Mouse (Mus musculus) embryo, embryonic 11 days (tissue): ENCODE measurements around the gene Klra1.
"Not testable (repeated sequence)": the region's sequence is repeated elsewhere in the genome, so short reads cannot be mapped to it uniquely, and the experiment has no call there.

Experiments used
- DNase-seq: peaks from one replicate; pipeline ENCODE4 v3.0.0-alpha.2; 2015

Klra1 gene

DNA sequence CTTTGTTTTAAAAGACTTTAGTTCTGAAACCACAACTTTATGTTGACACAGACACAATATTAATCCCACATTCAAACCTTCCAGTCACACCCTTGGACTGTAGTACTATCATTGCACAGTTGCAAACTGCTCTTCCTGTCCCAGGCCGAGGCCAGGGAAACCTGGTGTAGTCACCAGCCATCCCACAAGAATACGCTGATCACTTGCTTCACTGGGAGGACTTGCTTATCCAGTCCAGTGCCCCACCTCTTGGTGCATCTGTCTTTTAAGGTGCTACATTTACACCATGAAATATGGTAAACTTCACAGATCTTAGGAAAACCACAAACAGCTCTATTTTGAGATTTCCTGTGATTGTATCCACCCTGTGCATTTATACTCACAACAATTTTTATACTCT is at the start of gene Klra1:
Gene Klra1, minus strand, starts transcription at position 125 of the 400 bp plus-strand sequence.
- DNase-seq = no peak

DNA sequence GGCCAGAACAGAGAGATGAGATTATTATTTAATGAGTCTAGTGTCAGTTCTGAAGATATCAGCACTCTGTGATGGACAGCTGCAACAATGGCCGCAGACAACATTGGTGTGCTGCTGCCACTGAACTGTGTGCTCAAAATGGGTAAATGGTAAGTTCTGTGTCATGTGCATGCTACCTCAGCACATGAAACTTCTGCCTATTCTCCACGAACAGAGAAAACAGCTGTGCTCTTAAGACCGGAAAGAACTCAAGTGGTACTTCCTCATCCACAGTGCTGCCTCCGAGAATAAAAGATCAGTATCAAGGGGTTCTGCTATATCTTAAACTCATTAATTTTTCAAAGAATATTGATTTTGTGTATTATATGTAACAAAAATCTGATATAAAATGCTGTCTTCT is 42.8 kb upstream of the Klra1 start:
- no peak for DNase-seq

DNA sequence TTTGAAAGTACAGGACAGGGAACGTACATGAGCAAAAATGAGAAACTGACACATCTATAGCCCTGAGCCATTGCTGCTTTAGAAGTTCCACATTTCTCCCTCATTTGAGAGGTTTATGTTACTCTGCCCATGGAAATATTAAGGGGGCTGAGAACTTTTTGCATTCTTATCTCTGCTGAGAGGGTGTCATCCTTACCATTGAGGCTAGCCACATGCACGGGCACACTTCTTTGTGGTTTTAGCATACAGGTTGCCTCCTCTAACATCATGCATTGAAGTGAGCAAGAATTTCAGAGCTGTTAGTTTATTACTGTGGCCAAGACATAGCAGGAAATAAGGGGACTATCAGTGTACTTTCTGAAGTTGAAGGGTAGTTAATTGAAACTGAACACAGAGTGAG is 32.5 kb upstream of the Klra1 start:
- DNase-seq = no peak

DNA sequence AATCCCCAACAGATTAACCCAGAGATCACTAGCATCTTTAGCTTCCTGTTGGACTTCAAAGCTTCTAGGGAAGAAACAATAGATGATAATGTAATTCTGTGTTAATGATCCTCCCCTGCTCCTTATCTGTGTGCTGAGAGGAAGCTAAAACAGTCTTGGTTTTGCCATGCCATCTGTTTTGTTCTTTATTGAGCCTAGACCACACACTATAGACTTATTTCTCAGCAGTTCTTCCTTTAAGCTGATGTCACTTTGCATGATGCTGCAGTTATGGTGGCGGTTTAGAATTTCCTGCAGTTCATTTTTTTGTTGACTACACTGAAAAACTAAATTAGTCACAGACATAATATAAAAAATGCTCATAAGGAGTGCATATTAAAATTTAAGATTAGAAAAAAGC is 18.2 kb upstream of the Klra1 start:
- no peak for DNase-seq

DNA sequence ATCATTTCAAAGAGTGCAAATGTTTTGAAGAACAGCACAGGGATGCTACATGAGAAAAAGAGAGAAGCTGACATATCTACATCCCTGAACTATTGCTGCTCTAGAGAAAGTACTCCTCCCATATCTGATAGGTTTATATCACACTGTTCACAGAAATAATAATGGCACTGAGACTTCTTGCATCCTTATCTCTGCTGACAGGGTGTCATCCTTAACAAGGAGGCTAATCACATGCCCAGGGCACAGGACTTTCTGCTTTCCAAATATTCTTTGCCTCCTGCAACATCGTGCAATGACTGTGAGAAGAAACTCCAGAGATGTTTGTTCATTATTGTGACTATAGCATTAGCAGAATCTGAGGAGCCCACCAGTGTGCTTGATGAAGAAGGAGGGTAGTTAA is 871 bp downstream of the Klra1 start:
- no peak for DNase-seq

DNA sequence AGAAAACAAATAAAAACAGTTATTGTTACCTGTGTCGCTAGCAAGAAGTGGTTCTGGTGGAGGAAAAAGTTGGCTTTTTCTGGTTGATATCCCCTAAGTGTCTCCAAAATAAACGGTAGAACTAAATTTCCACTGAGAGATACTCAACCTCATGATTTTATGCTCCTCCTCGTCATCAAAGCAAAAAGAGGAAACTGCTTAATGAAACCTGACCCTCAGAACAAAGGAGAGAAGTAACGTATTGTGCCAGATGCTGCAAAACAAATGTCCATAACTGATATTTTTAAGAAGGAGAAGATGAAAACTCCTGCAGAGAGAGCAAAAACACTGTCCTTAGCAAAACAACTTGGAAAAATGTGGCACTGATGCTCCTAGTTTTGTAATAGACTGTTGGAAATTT is 4.3 kb downstream of the Klra1 start:
- DNase-seq = no peak

DNA sequence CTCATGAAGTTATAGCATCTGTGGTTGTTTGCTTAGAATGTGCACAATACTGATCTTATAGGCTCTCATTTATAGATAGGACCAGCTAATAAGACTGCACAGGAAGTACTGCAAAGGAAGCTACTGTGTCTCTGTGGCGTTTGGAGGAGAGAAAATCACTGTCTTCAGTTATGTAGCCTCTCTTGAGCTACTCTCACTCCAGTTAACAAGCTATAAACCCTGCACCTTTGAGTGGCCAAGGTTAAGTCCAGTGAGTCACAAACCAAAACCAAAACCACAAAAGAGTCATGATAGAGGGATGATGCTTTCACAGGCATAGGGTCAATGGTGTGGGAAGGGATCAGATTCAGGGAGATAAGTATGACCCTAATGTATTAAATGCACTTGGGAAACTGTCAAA is 41.3 kb downstream of the Klra1 start:
- DNase-seq = not testable (repeated sequence)

DNA sequence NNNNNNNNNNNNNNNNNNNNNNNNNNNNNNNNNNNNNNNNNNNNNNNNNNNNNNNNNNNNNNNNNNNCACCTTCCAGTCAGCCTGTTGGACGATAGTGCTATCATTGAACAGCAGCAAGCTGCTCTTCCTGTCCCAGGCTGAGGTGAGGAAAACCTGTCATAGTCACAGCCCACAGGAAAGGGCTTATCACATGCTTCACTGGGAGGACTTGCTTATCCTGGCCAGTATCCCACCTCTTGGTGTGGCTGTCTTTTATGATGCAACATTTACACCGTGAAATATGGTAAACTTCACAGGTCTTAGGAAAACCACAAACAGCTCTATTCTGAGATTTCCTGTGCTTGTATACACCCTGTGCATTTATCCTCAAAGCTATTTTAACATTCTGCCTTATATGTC is 44.7 kb downstream of the Klra1 start:
- not testable (repeated sequence) for DNase-seq

DNA sequence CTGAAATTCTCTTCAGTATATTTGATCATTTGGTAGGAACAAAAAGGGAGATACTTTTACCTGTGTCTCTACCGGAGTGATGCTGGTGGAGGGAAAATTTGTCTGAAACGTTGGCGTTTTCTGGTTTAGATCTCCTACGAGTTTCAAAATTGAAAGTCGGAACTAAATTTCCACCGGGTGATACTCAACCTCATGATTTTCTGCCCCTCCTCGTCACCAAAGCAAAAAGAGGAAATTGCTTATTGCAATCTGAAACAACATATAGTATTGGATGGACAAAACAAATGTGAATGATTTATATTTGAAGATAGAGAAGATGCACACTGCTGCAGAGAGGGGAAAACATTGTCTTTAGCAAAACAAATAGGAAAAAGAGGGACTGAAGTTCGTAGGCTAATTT is 49.3 kb downstream of the Klra1 start, which contains the start of gene Klra3:
Gene Klra3, minus strand, starts transcription at position 164 of the 400 bp plus-strand sequence.
- DNase-seq = no peak
